Mouse (Mus musculus) lung, postnatal 0 days (tissue): Measurements from ENCODE around the gene 2010003K11Rik.

Experiments used
- CTCF ChIP-seq: IDR thresholded peaks from 2 replicates; pipeline ENCODE4 v1.5.1; 2016; ENCODE audit warnings: antibody characterized with exemption, mild to moderate bottlenecking
- EP300 ChIP-seq: IDR thresholded peaks from 2 replicates; pipeline ENCODE4 v1.6.1; 2016; ENCODE audit warnings: antibody characterized with exemption, mild to moderate bottlenecking, control low read depth

DNA sequence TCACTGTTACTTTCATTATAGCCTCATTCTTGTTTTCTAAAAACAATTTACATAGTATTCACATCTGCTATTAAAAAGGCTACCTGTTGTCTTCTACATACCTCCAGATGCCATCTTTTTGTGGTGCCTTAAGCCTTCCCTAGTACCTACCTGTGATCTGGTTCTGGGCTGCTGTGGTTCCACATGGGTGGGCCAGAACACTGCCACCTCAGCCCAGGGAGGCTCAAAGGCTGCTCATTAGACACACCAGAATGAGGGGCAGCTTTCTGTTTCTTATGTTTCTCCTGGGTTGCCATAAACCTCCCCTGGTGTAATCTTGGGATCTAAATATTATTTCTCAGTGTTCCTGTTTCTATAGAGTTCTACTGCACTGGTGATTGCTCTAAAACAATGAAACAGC, 43.7 kb upstream of the 2010003K11Rik start:
- TF ChIP-seq CTCF (no peak), EP300 (no peak)
